Mouse (Mus musculus): ENCODE results near the gene Ubd. TPM values are rescaled to one million over a fixed set of nuclear protein-coding genes. Genes with fewer than 3 reads are reported as not detected.

The Ubd gene
- total RNA-seq, 1 experiment from 2014 or later, result not detected

Other genes starting within 250 kb of the Ubd start
- gene Ppp1r11, start 242.2 kb upstream of the Ubd start, total RNA-seq (2017), result 37.8 and 55.1 TPM in 2 replicates
- 45.1 and 49.9 TPM in 2 replicates for gene Znrd1, start 235.3 kb upstream of the Ubd start, total RNA-seq (2017)
- 9.2 and 13.8 TPM in 2 replicates for gene Znrd1as, start 235.3 kb upstream of the Ubd start, total RNA-seq (2017)
- gene 2410137M14Rik, start 212.7 kb upstream of the Ubd start, total RNA-seq (2017), result not detected in 2 replicates
- gene H2-M5, start 204.4 kb upstream of the Ubd start, total RNA-seq (2017), result not detected in 2 replicates
- gene Zfp57, start 192.7 kb upstream of the Ubd start, total RNA-seq (2017), result 6.9 and 13.6 TPM in 2 replicates
- not detected in 2 replicates for gene Mog, start 170.5 kb upstream of the Ubd start, total RNA-seq (2017)
- 10.7 and 43.0 TPM in 2 replicates for gene Gabbr1, start 147.9 kb upstream of the Ubd start, total RNA-seq (2017)
- not detected in 2 replicates for gene Olfr90, start 105.4 kb upstream of the Ubd start, total RNA-seq (2017)
- gene Olfr91, start 95.6 kb upstream of the Ubd start, total RNA-seq (2017), result not detected in 2 replicates
- gene Olfr92, start 73.8 kb upstream of the Ubd start, total RNA-seq (2017), result not detected in 2 replicates
- gene Olfr93, start 32.4 kb upstream of the Ubd start, total RNA-seq (2017), result not detected in 2 replicates
- not detected in 2 replicates for gene Olfr94, start 7.1 kb downstream of the Ubd start, total RNA-seq (2017)
- gene Olfr95, start 19.2 kb downstream of the Ubd start, total RNA-seq (2017), result not detected in 2 replicates
- gene Olfr96, start 26.3 kb downstream of the Ubd start, total RNA-seq (2017), result not detected in 2 replicates
- gene Olfr97, start 43.4 kb downstream of the Ubd start, total RNA-seq (2017), result not detected in 2 replicates
- not detected in 2 replicates for gene Olfr98, start 69.9 kb downstream of the Ubd start, total RNA-seq (2017)
- gene H2-M3, start 76.3 kb downstream of the Ubd start, total RNA-seq (2017), result 34.3 and 53.5 TPM in 2 replicates
- gene Olfr99, start 89.6 kb downstream of the Ubd start, total RNA-seq (2017), result not detected in 2 replicates
- gene Olfr101, start 110.4 kb downstream of the Ubd start, total RNA-seq (2017), result not detected in 2 replicates
- gene Olfr102, start 123.2 kb downstream of the Ubd start, total RNA-seq (2017), result not detected in 2 replicates
- not detected in 2 replicates for gene Olfr103, start 145.8 kb downstream of the Ubd start, total RNA-seq (2017)
- gene Olfr104-ps, start 165.7 kb downstream of the Ubd start, total RNA-seq (2017), result not detected in 2 replicates
- not detected in 2 replicates for gene Olfr105-ps, start 185.1 kb downstream of the Ubd start, total RNA-seq (2017)
- not detected in 2 replicates for gene Olfr106-ps, start 196.5 kb downstream of the Ubd start, total RNA-seq (2017)
- not detected in 2 replicates for gene Olfr107, start 205.3 kb downstream of the Ubd start, total RNA-seq (2017)

Data from hematopoietic stem cell, adult 5-6 weeks (primary cell).